Mouse (Mus musculus) embryonic fibroblast, embryonic 13.5 days (primary cell): ENCODE results near the gene Snx30. TPM values are rescaled to one million over a fixed set of nuclear protein-coding genes. Genes with fewer than 3 reads are reported as not detected.

Experiments
- H3K27ac ChIP-seq: 2 replicates; pipeline ENCODE4 v1.5.1; 2012; ENCODE audit warnings: low read length, control low read depth, inconsistent platforms; ENCODE audit not compliant: insufficient read depth
- H3K4me1 ChIP-seq: 2 replicates; pipeline ENCODE4 v1.6.1; 2011; ENCODE audit warnings: low read length; ENCODE audit not compliant: control insufficient read depth, insufficient read depth
- H3K4me3 ChIP-seq: 2 replicates; pipeline ENCODE4 v1.5.1; 2011; ENCODE audit warnings: mild to moderate bottlenecking, control low read depth, low read length; ENCODE audit not compliant: insufficient read depth
- CTCF ChIP-seq: IDR thresholded peaks from 2 replicates; pipeline ENCODE4 v1.5.1; 2011; ENCODE audit warnings: mild to moderate bottlenecking, control low read depth, low read length, moderate library complexity, borderline replicate concordance; ENCODE audit not compliant: insufficient read depth
- POLR2A ChIP-seq: IDR thresholded peaks from 2 replicates; pipeline ENCODE4 v1.6.1; 2011; ENCODE audit warnings: low read depth, mild to moderate bottlenecking, control low read depth, low read length, moderate library complexity
- polyA plus RNA-seq: library from polyadenylated mRNA; stranded (reverse); fragments of >200 nt; gene quantifications from 2 replicates; pipeline ENCODE4 v1.2.4, GENCODE M21; 2011; ENCODE audit warnings: low read depth; ENCODE audit not compliant: missing spikeins, insufficient read length

Gene Snx30
- polyA plus RNA-seq, 1 experiment, result 14.7 TPM

GRCm38 (mm10) chr4:59845245-59845637, 39.6 kb downstream of the Snx30 start:
- TF ChIP-seq POLR2A (no peak), CTCF (no peak)
- Histone ChIP-seq H3K27ac (no peak overlapping the region), H3K4me3 (no peak overlapping the region), H3K4me1 (peaks cover 9% of the 10 kb centered on the region)

- peaks cover 9% of the 10 kb centered on the region for H3K4me1 ChIP-seq
- H3K4me3 ChIP-seq, result no peak overlapping the region
- H3K27ac ChIP-seq, result no peak overlapping the region
- TF ChIP-seq CTCF (no peak), POLR2A (no peak)
Observed at GRCm38 (mm10) chr4:59847447-59847846, 41.8 kb downstream of the Snx30 start.

GRCm38 (mm10) chr4:59850181-59850580, 44.5 kb downstream of the Snx30 start:
- Histone ChIP-seq H3K4me3 (no peak overlapping the region), H3K4me1 (peaks cover 2% of the 10 kb centered on the region), H3K27ac (no peak overlapping the region)
- TF ChIP-seq CTCF, result peak; percentile 56; the same call in 1 of the 2 replicates
- no peak for TF ChIP-seq POLR2A

GRCm38 (mm10) chr4:59850886-59851623, 45.4 kb downstream of the Snx30 start:
- TF ChIP-seq CTCF (no peak), POLR2A (no peak)
- H3K4me1 ChIP-seq, result peaks cover 2% of the 10 kb centered on the region
- H3K4me3 ChIP-seq, result no peak overlapping the region
- no peak overlapping the region for H3K27ac ChIP-seq

GRCm38 (mm10) chr4:59853155-59853554, 47.5 kb downstream of the Snx30 start:
- Histone ChIP-seq H3K4me3 (no peak overlapping the region), H3K27ac (no peak overlapping the region), H3K4me1 (no peaks in the 10 kb centered on the region; the same call in 1 of the 2 replicates)
- TF ChIP-seq POLR2A (no peak), CTCF (no peak)

- no peak overlapping the region for H3K27ac ChIP-seq
- H3K4me1 ChIP-seq, result no peaks in the 10 kb centered on the region
- TF ChIP-seq CTCF (no peak), POLR2A (no peak)
- no peak overlapping the region for H3K4me3 ChIP-seq
Observed at GRCm38 (mm10) chr4:59859693-59860425, 54.2 kb downstream of the Snx30 start.

- Histone ChIP-seq H3K4me1 (no peaks in the 10 kb centered on the region), H3K4me3 (no peak overlapping the region), H3K27ac (no peak overlapping the region)
- TF ChIP-seq CTCF (no peak), POLR2A (no peak)
Observed at GRCm38 (mm10) chr4:59860431-59860830, 54.8 kb downstream of the Snx30 start.

- TF ChIP-seq POLR2A (no peak), CTCF (no peak)
- H3K4me1 ChIP-seq, result no peaks in the 10 kb centered on the region
- H3K4me3 ChIP-seq, result no peak overlapping the region
- H3K27ac ChIP-seq, result no peak overlapping the region
Observed at GRCm38 (mm10) chr4:59861871-59862270, 56.2 kb downstream of the Snx30 start.

- TF ChIP-seq CTCF, result no peak
- TF ChIP-seq POLR2A, result no peak
- Histone ChIP-seq H3K27ac (no peak overlapping the region), H3K4me1 (no peaks in the 10 kb centered on the region), H3K4me3 (no peak overlapping the region)
Observed at GRCm38 (mm10) chr4:59862335-59862734, 56.7 kb downstream of the Snx30 start.

GRCm38 (mm10) chr4:59863869-59864268, 58.2 kb downstream of the Snx30 start:
- H3K27ac ChIP-seq, result no peak overlapping the region
- TF ChIP-seq CTCF (no peak), POLR2A (no peak)
- peaks cover 2% of the 10 kb centered on the region; the same call in 1 of the 2 replicates for H3K4me1 ChIP-seq
- H3K4me3 ChIP-seq, result no peak overlapping the region
